In genomic region chr17:84095829-84096228, GRCm38 (mm10) we compare ENCODE assay signal across 9 mouse cellular contexts.
DNase-seq lines count a peak whose midpoint lies in the region; ATAC-seq and TF ChIP-seq lines count a peak whose summit lies in the region.
"Had no signal": no experiment of that assay in that cellular context is flagged by ENCODE, and none has a peak within 500 bp of the region (broad histone marks: within the 10 kb centered on the region; RNA-seq: fewer than 3 reads in every experiment).

No protein-coding gene starts in this region.

- intact Hi-C loops in left cerebral cortex, adult 2 months (cut with DNase I) = loop anchor here (1.0 kb wide), 1 partner anchor 14 kb away; no protein-coding TSS in a partner anchor

- peaks cover 4% of the 10 kb centered on the region; the same call in 1 of the 2 replicates for H3K9me3 ChIP-seq in forebrain, embryonic 10.5 days
- no peaks in the 10 kb centered on the region for H3K9me3 ChIP-seq in limb, embryonic 10.5 days (replicated peaks)
- no peaks in the 10 kb centered on the region for H3K9me3 ChIP-seq in neural tube, embryonic 12.5 days
- H3K9me3 ChIP-seq: liver, embryonic 15.5 days had no signal

- no peak for ATAC-seq in neural tube, embryonic 12.5 days (ENCODE audit: low FRiP score, low read depth)
- no peak for ATAC-seq in inflammation-experienced regulatory T-cells, adult 6 months

- peak overlapping the region; percentile 76 for H3K27ac ChIP-seq in left cerebral cortex, adult 2 months
- peak overlapping the region; percentile 98 for H3K27ac ChIP-seq in forebrain, embryonic 10.5 days
- peak overlapping the region; percentile 93 for H3K27ac ChIP-seq in limb, embryonic 10.5 days
- no peak overlapping the region for H3K27ac ChIP-seq in neural tube, embryonic 12.5 days
- H3K27ac ChIP-seq: liver, embryonic 15.5 days had no signal

- H3K4me1 ChIP-seq in forebrain, embryonic 10.5 days = peaks cover 56% of the 10 kb centered on the region
- H3K4me1 ChIP-seq in limb, embryonic 10.5 days = peaks cover 35% of the 10 kb centered on the region
- peaks cover 27% of the 10 kb centered on the region for H3K4me1 ChIP-seq in neural tube, embryonic 12.5 days

- H3K36me3 ChIP-seq in forebrain, embryonic 10.5 days (replicated peaks) = no peaks in the 10 kb centered on the region
- H3K36me3 ChIP-seq in limb, embryonic 10.5 days = no peaks in the 10 kb centered on the region
- no peaks in the 10 kb centered on the region for H3K36me3 ChIP-seq in neural tube, embryonic 12.5 days
- H3K36me3 ChIP-seq: liver, embryonic 15.5 days had no signal

- H3K4me2 ChIP-seq in neural tube, embryonic 12.5 days (replicated peaks) = peak overlapping the region; percentile 60; the same call in 1 of the 2 replicates

- peaks cover 41% of the 10 kb centered on the region for H3K27me3 ChIP-seq in forebrain, embryonic 10.5 days (ENCODE audit: poor library complexity, severe bottlenecking)
- peaks cover 21% of the 10 kb centered on the region for H3K27me3 ChIP-seq in limb, embryonic 10.5 days (ENCODE audit: low read depth, poor library complexity, severe bottlenecking)
- no peaks in the 10 kb centered on the region for H3K27me3 ChIP-seq in neural tube, embryonic 12.5 days (replicated peaks)

- no peak overlapping the region for H3K4me3 ChIP-seq in left cerebral cortex, adult 2 months
- peak overlapping the region; percentile 44 for H3K4me3 ChIP-seq in forebrain, embryonic 10.5 days
- peak overlapping the region; percentile 45; the same call in 1 of the 2 replicates for H3K4me3 ChIP-seq in limb, embryonic 10.5 days
- H3K4me3 ChIP-seq in neural tube, embryonic 12.5 days = no peak overlapping the region

- H3K9ac ChIP-seq in neural tube, embryonic 12.5 days = no peak overlapping the region

- WGBS in forebrain, embryonic 10.5 days = 25% methylated on average over 4 of the region's 4 CpGs
- WGBS in limb, embryonic 10.5 days = 34% methylated on average over 4 of the region's 4 CpGs
- 10% methylated on average over 4 of the region's 4 CpGs for WGBS in neural tube, embryonic 12.5 days

- DNase-seq in left cerebral cortex, adult 2 months (ENCODE audit: extremely low spot score in 1 of 2, low spot score in 2 of 2) = no peak
- no peak for DNase-seq in left cerebral cortex, adult 8-10 months (ENCODE audit: low spot score in 2 of 2)
- no peak for DNase-seq in forebrain, embryonic 10.5 days (ENCODE audit: extremely low spot score, low spot score)
- no peak for DNase-seq in limb, embryonic 10.5 days (ENCODE audit: low spot score)
- no peak for DNase-seq in yolk sac, embryonic 10.5 days (ENCODE audit: low spot score)
- no peak for DNase-seq in lung, postnatal 36 days

- TF ChIP-seq CTCF in left cerebral cortex, adult 2 months (IDR thresholded peaks at IDR 0.05) = no peak

Comparison
In these comparisons a context has a peak if more than half of its experiments do, and no peak if none do; other contexts are left out.
1. H3K4me3 ChIP-seq: peak in forebrain, embryonic 10.5 days (single experiment) and limb, embryonic 10.5 days (single experiment); none in left cerebral cortex, adult 2 months (single experiment) and neural tube, embryonic 12.5 days (single experiment).